Mouse (Mus musculus) kidney, embryonic 16.5 days (tissue): ENCODE measurements around the gene Msh5. TPM values are rescaled to one million over a fixed set of nuclear protein-coding genes. Genes with fewer than 3 reads are reported as not detected.

ENCODE experiments used
- ATAC-seq: fragments of 200-750 bp; cut with Nextera tagmentation; 2 replicates; pipeline ENCODE4 v1.8.0; 2017; ENCODE audit warnings: moderate TSS enrichment; ENCODE audit not compliant: low FRiP score, low TSS enrichment
- H3K27ac ChIP-seq: fragments of 300-500 bp; sonication (generic); 2 replicates; pipeline ENCODE4 v1.5.1; 2014; ENCODE audit warnings: low read length
- H3K27me3 ChIP-seq: fragments of 300-500 bp; sonication (generic); 2 replicates; pipeline ENCODE4 v1.6.1; 2014; ENCODE audit warnings: low read length, control low read depth, mixed read lengths; ENCODE audit not compliant: insufficient read depth
- H3K36me3 ChIP-seq: fragments of 300-500 bp; sonication (generic); 2 replicates; pipeline ENCODE4 v1.6.1; 2014; ENCODE audit warnings: low read length, control low read depth, mixed read lengths; ENCODE audit not compliant: insufficient read depth
- H3K4me1 ChIP-seq: fragments of 300-500 bp; sonication (generic); 2 replicates; pipeline ENCODE4 v1.6.1; 2014; ENCODE audit warnings: low read length, control low read depth, mixed read lengths; ENCODE audit not compliant: insufficient read depth
- H3K4me2 ChIP-seq: fragments of 300-500 bp; sonication (generic); replicated peaks from 2 replicates; pipeline ENCODE4 v1.6.1; 2014; ENCODE audit warnings: low read depth, low read length
- H3K4me3 ChIP-seq: fragments of 300-500 bp; sonication (generic); 2 replicates; pipeline ENCODE4 v1.5.1; 2014; ENCODE audit warnings: mild to moderate bottlenecking, low read length
- H3K9ac ChIP-seq: fragments of 300-500 bp; sonication (generic); replicated peaks from 2 replicates; pipeline ENCODE4 v1.6.1; 2014; ENCODE audit warnings: low read length
- H3K9me3 ChIP-seq: fragments of 300-500 bp; sonication (generic); 2 replicates; pipeline ENCODE4 v1.6.1; 2016; ENCODE audit warnings: low read length, control low read depth
- WGBS: fragments of 180-500 bp; shearing (Covaris S2); extraction: QIAGEN DNeasy Blood & Tissue Kit; methylation state at CpG from one replicate; pipeline ENCODE4 v1.1.7; 2014; 5-methylcytosine and 5-hydroxymethylcytosine counted together
- polyA plus RNA-seq: library from polyadenylated mRNA; unstranded; fragments of >200 nt; fragmentation: Nextera tagmentation; extraction: Ambion mirVana; gene quantifications from 2 replicates; pipeline ENCODE4 v1.2.1, GENCODE M21; 2015

The Msh5 gene
- polyA plus RNA-seq, 1 experiment from 2014 or later: 4.5 TPM

GRCm38 (mm10) chr17:35082841-35083576 is 36.5 kb upstream of the Msh5 start:
- no peak overlapping the region for H3K4me2 ChIP-seq
- H3K27me3 ChIP-seq: no peaks in the 10 kb centered on the region
- 84% methylated on average over 16 of the region's 16 CpGs for WGBS

GRCm38 (mm10) chr17:35080710-35081109 is 34.2 kb upstream of the Msh5 start:
- Histone ChIP-seq H3K4me2 (no peak overlapping the region), H3K4me3 (no peak overlapping the region), H3K4me1 (peaks cover 21% of the 10 kb centered on the region), H3K36me3 (no peaks in the 10 kb centered on the region), H3K9me3 (no peaks in the 10 kb centered on the region), H3K9ac (no peak overlapping the region), H3K27ac (no peak overlapping the region), H3K27me3 (no peaks in the 10 kb centered on the region)
- WGBS: 81% methylated on average over 4 of the region's 4 CpGs
- no peak for ATAC-seq

More at GRCm38 (mm10) chr17:35082841-35083576, 36.5 kb upstream of the Msh5 start:
- no peaks in the 10 kb centered on the region for H3K36me3 ChIP-seq
- H3K9me3 ChIP-seq: no peaks in the 10 kb centered on the region
- peaks cover 2% of the 10 kb centered on the region; the same call in 1 of the 2 replicates for H3K4me1 ChIP-seq
- no peak overlapping the region for H3K27ac ChIP-seq
- H3K4me3 ChIP-seq: no peak overlapping the region
- no peak overlapping the region for H3K9ac ChIP-seq
- no peak for ATAC-seq

GRCm38 (mm10) chr17:35080248-35080647 is 33.7 kb upstream of the Msh5 start:
- Histone ChIP-seq H3K4me1 (peaks cover 21% of the 10 kb centered on the region), H3K36me3 (no peaks in the 10 kb centered on the region), H3K4me2 (no peak overlapping the region), H3K4me3 (no peak overlapping the region), H3K9ac (no peak overlapping the region), H3K27ac (no peak overlapping the region), H3K9me3 (no peaks in the 10 kb centered on the region), H3K27me3 (no peaks in the 10 kb centered on the region)
- WGBS: 43% methylated on average over 6 of the region's 6 CpGs
- ATAC-seq: no peak

- WGBS: 66% methylated on average over 9 of the region's 9 CpGs
- H3K9ac ChIP-seq: no peak overlapping the region
- no peak for ATAC-seq
These were observed 33.2 kb upstream of the Msh5 start for GRCm38 (mm10) chr17:35079778-35080177.

GRCm38 (mm10) chr17:35077786-35078233 is 31.3 kb upstream of the Msh5 start, which contains the start of gene Ly6g6d:
Ly6g6d (minus strand) TSS chr17:35078065.
- ATAC-seq: peak; percentile 87
- WGBS: 2% methylated on average over 14 of the region's 14 CpGs
- Histone ChIP-seq H3K27me3 (no peaks in the 10 kb centered on the region), H3K9ac (peak within 1 kb of the TSS; percentile 72), H3K9me3 (no peaks in the 10 kb centered on the region), H3K27ac (peak within 1 kb of the TSS; percentile 77), H3K4me2 (peak within 1 kb of the TSS; percentile 67), H3K4me3 (peak within 1 kb of the TSS; percentile 43), H3K4me1 (peaks cover 27% of the 10 kb centered on the region), H3K36me3 (no peaks in the 10 kb centered on the region)

More at GRCm38 (mm10) chr17:35079778-35080177, 33.2 kb upstream of the Msh5 start:
- no peaks in the 10 kb centered on the region for H3K27me3 ChIP-seq
- H3K4me1 ChIP-seq: peaks cover 21% of the 10 kb centered on the region
- H3K27ac ChIP-seq: no peak overlapping the region
- H3K36me3 ChIP-seq: no peaks in the 10 kb centered on the region
- no peak overlapping the region for H3K4me2 ChIP-seq
- no peak overlapping the region for H3K4me3 ChIP-seq
- H3K9me3 ChIP-seq: no peaks in the 10 kb centered on the region

- peak overlapping the region; percentile 43 for H3K4me3 ChIP-seq
- H3K36me3 ChIP-seq: no peaks in the 10 kb centered on the region
These were observed 30.7 kb upstream of the Msh5 start for GRCm38 (mm10) chr17:35077285-35077684.

GRCm38 (mm10) chr17:35076507-35077176 is 30.1 kb upstream of the Msh5 start, which contains the start of gene Ly6g6e:
Ly6g6e (plus strand) TSS chr17:35076902.
- Histone ChIP-seq H3K27ac (peak within 1 kb of the TSS; percentile 77), H3K9me3 (no peaks in the 10 kb centered on the region), H3K4me2 (peak within 1 kb of the TSS; percentile 67), H3K9ac (peak within 1 kb of the TSS; percentile 72), H3K27me3 (no peaks in the 10 kb centered on the region), H3K4me3 (peak within 1 kb of the TSS; percentile 43), H3K4me1 (peaks cover 33% of the 10 kb centered on the region), H3K36me3 (no peaks in the 10 kb centered on the region)
- no peak for ATAC-seq
- WGBS: 30% methylated on average over 10 of the region's 10 CpGs

More at GRCm38 (mm10) chr17:35077285-35077684, 30.7 kb upstream of the Msh5 start:
- peak overlapping the region; percentile 77 for H3K27ac ChIP-seq
- WGBS: 18% methylated on average over 2 of the region's 2 CpGs
- 0 out of 2 replicates have a peak, but pooled peaks have one; percentile 33 for ATAC-seq
- H3K27me3 ChIP-seq: no peaks in the 10 kb centered on the region
- H3K9me3 ChIP-seq: no peaks in the 10 kb centered on the region
- peaks cover 27% of the 10 kb centered on the region for H3K4me1 ChIP-seq
- peak overlapping the region; percentile 67 for H3K4me2 ChIP-seq
- peak overlapping the region; percentile 72 for H3K9ac ChIP-seq

GRCm38 (mm10) chr17:35074097-35074496 is 27.6 kb upstream of the Msh5 start:
- ATAC-seq: no peak
- Histone ChIP-seq H3K27me3 (no peaks in the 10 kb centered on the region), H3K27ac (no peak overlapping the region), H3K36me3 (no peaks in the 10 kb centered on the region), H3K4me2 (no peak overlapping the region), H3K4me3 (no peak overlapping the region), H3K4me1 (peaks cover 36% of the 10 kb centered on the region), H3K9me3 (no peaks in the 10 kb centered on the region), H3K9ac (peak overlapping the region; percentile 26; the same call in 1 of the 2 replicates)
- WGBS: 30% methylated on average over 17 of the region's 17 CpGs

- Histone ChIP-seq H3K27ac (no peak overlapping the region; the same call in 1 of the 2 replicates), H3K36me3 (no peaks in the 10 kb centered on the region), H3K4me1 (peaks cover 18% of the 10 kb centered on the region), H3K9me3 (no peaks in the 10 kb centered on the region), H3K9ac (no peak overlapping the region), H3K4me3 (no peak overlapping the region), H3K4me2 (no peak overlapping the region), H3K27me3 (0 out of 2 replicates have a peak, but pooled peaks cover 2% of the 10 kb centered on the region)
- ATAC-seq: no peak
- 51% methylated on average over 9 of the region's 9 CpGs for WGBS
These were observed 24.9 kb upstream of the Msh5 start for GRCm38 (mm10) chr17:35071454-35071853.
